Mouse (Mus musculus): ENCODE data around the gene Ppp1cc.

- TF ChIP-seq CTCF (IDR thresholded peaks at IDR 0.05; ENCODE audit: low read depth) (no peak), EP300 (IDR thresholded peaks at IDR 0.05; ENCODE audit: low read depth) (no peak)
Measured at GRCm38 (mm10) chr5:122111933-122112248, 46.2 kb upstream of the Ppp1cc start.
